Mouse (Mus musculus) limb, embryonic 14.5 days (tissue): ENCODE measurements around the gene Slc8a1. TPM values are rescaled to one million over a fixed set of nuclear protein-coding genes. Genes with fewer than 3 reads are reported as not detected.
A peak's percentile ranks its signal among the peaks of the same experiment; 100 is the strongest.

Experiments
- ATAC-seq: fragments of 200-750 bp; cut with Nextera tagmentation; 2 replicates; pipeline ENCODE4 v1.8.0; 2017; ENCODE audit warnings: low read depth, moderate number of reproducible peaks, moderate TSS enrichment; ENCODE audit not compliant: low FRiP score
- DNase-seq: peaks from one replicate; pipeline ENCODE4 v3.0.0-alpha.2; 2015; ENCODE audit warnings: low spot score
- H3K27ac ChIP-seq: fragments of 300-500 bp; sonication (generic); replicated peaks from 2 replicates; pipeline ENCODE4 v1.5.1; 2014; ENCODE audit warnings: low read depth, mild to moderate bottlenecking, low read length, moderate library complexity, mixed read lengths
- H3K27me3 ChIP-seq: fragments of 300-500 bp; sonication (generic); 2 replicates; pipeline ENCODE4 v1.6.1; 2014; ENCODE audit warnings: low read length, mixed read lengths; ENCODE audit not compliant: control insufficient read depth, insufficient read depth
- H3K36me3 ChIP-seq: fragments of 300-500 bp; sonication (generic); 2 replicates; pipeline ENCODE4 v1.6.1; 2014; ENCODE audit warnings: mild to moderate bottlenecking, low read length, moderate library complexity, mixed read lengths; ENCODE audit not compliant: control insufficient read depth, insufficient read depth
- H3K4me1 ChIP-seq: fragments of 300-500 bp; sonication (generic); 2 replicates; pipeline ENCODE4 v1.6.1; 2014; ENCODE audit warnings: antibody characterized with exemption, low read length, mixed read lengths; ENCODE audit not compliant: control insufficient read depth, insufficient read depth
- H3K4me2 ChIP-seq: fragments of 300-500 bp; sonication (generic); replicated peaks from 2 replicates; pipeline ENCODE4 v1.6.1; 2014; ENCODE audit warnings: low read depth, mild to moderate bottlenecking, low read length, moderate library complexity; ENCODE audit not compliant: severe bottlenecking
- H3K4me3 ChIP-seq: fragments of 300-500 bp; sonication (generic); replicated peaks from 2 replicates; pipeline ENCODE4 v1.5.1; 2014; ENCODE audit warnings: low read length
- H3K9ac ChIP-seq: fragments of 300-500 bp; sonication (generic); 2 replicates; pipeline ENCODE4 v1.6.1; 2014; ENCODE audit warnings: mild to moderate bottlenecking, low read depth, low read length, moderate library complexity; ENCODE audit not compliant: severe bottlenecking
- H3K9me3 ChIP-seq: fragments of 300-500 bp; sonication (generic); 2 replicates; pipeline ENCODE4 v1.6.1; 2016; ENCODE audit warnings: low read length; ENCODE audit not compliant: control insufficient read depth
- POLR2A ChIP-seq: fragments of 200-500 bp; IDR thresholded peaks from 2 replicates; pipeline ENCODE4 v1.8.0; 2012; ENCODE audit warnings: inconsistent platforms, mild to moderate bottlenecking, moderate library complexity, borderline replicate concordance; ENCODE audit not compliant: insufficient read depth, insufficient read length; ENCODE audit errors: extremely low read depth
- WGBS: fragments of 180-500 bp; shearing (Covaris S2); extraction: QIAGEN DNeasy Blood & Tissue Kit; methylation state at CpG from one replicate; pipeline ENCODE4 v1.1.7; 2014; 5-methylcytosine and 5-hydroxymethylcytosine counted together
- polyA plus RNA-seq, 2 experiments: library from polyadenylated mRNA; depleted of rRNA in 1 of 2; stranded (reverse) in 1 of 2; unstranded in 1 of 2; fragments of >200 nt; fragmentation: Nextera tagmentation in 1 of 2; extraction: Ambion mirVana in 1 of 2; gene quantifications; 2 replicates each; pipeline versions ENCODE4 v1.2.1 to v1.2.3; 2012 to 2014

The Slc8a1 gene
- polyA plus RNA-seq, 2 experiments, result 9.1 to 9.8 TPM

DNA sequence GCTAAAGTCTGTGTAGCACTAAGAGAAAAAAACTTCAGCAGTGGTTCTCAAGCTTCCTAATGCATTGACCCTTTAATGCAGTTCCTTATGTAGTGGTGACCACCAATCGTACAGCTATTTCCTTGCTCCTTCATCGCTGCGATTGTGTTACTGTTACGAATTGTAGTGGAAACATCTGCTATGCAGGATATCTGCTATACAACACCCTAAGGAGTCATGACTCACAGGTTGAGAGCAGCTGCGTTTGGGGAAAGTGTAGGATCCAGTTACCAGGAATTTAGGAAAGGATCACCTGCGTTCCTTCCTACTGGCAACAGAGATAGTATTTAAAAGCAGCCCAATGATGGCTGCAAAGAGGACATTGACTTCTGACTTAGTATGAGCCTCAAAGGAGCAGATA is 213.4 kb downstream of the Slc8a1 start:
- WGBS, result 22% methylated on average over 6 of the region's 6 CpGs
- no peak overlapping the region for H3K4me3 ChIP-seq
- DNase-seq (peak; percentile 53), ATAC-seq (peak; percentile 85)
- no peaks in the 10 kb centered on the region for H3K27me3 ChIP-seq
- H3K27ac ChIP-seq, result no peak overlapping the region
- no peaks in the 10 kb centered on the region for H3K36me3 ChIP-seq
- no peak overlapping the region for H3K9ac ChIP-seq
- H3K4me1 ChIP-seq, result peaks cover 30% of the 10 kb centered on the region
- H3K9me3 ChIP-seq, result no peaks in the 10 kb centered on the region
- no peak for TF ChIP-seq POLR2A
- no peak overlapping the region for H3K4me2 ChIP-seq

DNA sequence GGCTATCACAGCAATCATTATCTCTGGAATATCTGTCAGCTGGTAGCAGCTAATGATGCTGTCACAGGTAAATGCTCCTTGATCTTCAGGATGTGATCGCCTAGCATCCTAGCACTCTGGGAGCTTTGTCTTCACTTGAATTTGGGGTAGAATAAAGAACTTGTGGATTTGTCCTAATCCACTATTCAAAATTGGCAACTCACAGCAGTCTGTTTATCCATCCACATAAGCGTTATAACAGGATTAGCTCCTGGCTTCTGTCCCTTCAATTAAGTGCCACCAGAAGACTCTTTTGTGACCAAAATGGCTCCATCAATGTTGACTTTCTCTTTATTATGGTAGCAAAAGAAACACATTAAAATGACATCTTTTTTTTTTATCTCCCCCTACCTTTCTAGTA is 214.2 kb downstream of the Slc8a1 start:
- Histone ChIP-seq H3K4me3 (no peak overlapping the region), H3K9ac (no peak overlapping the region), H3K27me3 (no peaks in the 10 kb centered on the region), H3K4me1 (peaks cover 26% of the 10 kb centered on the region), H3K27ac (no peak overlapping the region), H3K4me2 (no peak overlapping the region), H3K36me3 (no peaks in the 10 kb centered on the region), H3K9me3 (no peaks in the 10 kb centered on the region)
- DNase-seq, result no peak
- no peak for ATAC-seq
- WGBS, result 83% methylated on average over 2 of the region's 2 CpGs
- TF ChIP-seq POLR2A, result no peak

DNA sequence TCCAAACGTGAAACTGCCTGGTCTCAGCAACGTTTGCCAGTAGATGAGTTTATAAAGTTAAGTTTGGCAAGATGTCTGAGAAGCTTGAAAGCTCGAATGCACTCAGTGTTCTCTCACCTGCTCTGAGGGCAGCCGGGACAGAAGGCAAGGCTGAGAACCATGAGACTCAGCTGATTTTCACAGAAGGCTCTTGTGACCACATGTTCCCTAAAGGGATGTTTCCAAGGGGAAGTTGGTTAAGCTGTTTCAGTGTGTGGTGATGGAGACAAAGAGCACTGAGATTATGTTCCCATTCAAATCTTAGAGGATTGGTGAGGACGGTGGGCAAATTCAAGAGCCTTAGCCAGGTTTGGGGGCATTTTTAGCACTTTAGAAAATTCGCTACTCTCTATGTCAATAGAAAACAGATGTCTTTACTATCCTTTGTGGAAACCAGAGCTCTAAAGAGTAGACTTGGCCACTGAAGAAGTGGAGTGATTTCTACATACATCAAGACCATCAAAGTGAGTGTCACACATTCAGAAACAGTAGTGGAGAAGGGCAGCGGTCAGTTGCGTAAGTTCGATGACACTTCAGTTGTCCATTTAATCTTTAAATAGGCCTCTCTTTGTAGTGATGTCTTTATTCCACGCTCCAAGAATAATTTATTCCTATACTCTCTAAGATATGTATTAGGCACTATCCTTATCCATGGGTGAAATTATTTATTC is 219.7 kb downstream of the Slc8a1 start:
- H3K9ac ChIP-seq, result no peak overlapping the region
- peaks cover 13% of the 10 kb centered on the region for H3K4me1 ChIP-seq
- ATAC-seq (no peak), DNase-seq (no peak)
- 80% methylated on average over 10 of the region's 10 CpGs for WGBS
- H3K36me3 ChIP-seq, result no peaks in the 10 kb centered on the region
- no peak for TF ChIP-seq POLR2A
- H3K27ac ChIP-seq, result no peak overlapping the region
- no peaks in the 10 kb centered on the region for H3K27me3 ChIP-seq
- H3K4me3 ChIP-seq, result no peak overlapping the region
- H3K9me3 ChIP-seq, result no peaks in the 10 kb centered on the region
- H3K4me2 ChIP-seq, result no peak overlapping the region

DNA sequence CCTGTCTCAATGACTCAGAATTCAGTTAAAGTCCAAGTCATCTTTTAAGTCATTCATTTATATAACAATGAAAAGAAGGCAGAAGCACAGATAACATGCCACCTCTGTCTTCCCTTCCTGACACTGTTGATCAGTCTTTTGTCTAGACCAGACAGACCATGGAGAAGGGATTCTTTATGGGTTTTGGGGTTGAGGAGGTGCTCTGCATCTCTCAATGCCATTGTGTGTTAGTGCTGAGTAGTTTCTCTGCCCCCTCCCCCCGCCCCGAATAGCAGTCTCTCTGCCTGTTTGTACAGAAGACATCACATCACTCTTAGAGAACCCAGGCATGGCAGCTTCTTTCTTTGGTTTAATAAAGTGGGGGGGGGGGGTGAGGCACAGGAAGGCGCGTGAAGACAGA is 222.0 kb downstream of the Slc8a1 start:
- Histone ChIP-seq H3K4me2 (no peak overlapping the region), H3K27me3 (no peaks in the 10 kb centered on the region), H3K27ac (no peak overlapping the region), H3K36me3 (no peaks in the 10 kb centered on the region), H3K4me3 (no peak overlapping the region), H3K9ac (no peak overlapping the region), H3K9me3 (no peaks in the 10 kb centered on the region), H3K4me1 (peaks cover 14% of the 10 kb centered on the region)
- TF ChIP-seq POLR2A, result no peak
- 83% methylated on average over 4 of the region's 4 CpGs for WGBS
- no peak for ATAC-seq
- no peak for DNase-seq

DNA sequence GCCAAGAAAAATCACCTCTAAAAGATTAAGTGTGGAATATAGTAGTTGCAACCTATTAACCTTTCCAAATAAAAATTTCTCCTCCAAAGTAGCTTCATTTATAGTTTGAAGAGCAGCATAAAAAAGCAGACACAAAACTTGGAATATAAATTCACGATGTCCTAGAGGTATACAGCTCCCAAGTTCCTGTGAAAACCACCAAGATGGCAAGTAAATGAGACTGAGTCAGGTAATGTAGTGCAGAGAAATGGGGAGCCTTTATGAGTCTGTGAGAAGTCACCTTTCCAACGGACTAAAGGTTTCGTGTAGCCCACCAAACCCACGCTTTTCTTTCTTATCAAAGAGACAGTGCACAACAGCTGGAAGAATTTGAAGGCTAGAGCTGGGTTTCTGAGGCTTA is 224.2 kb downstream of the Slc8a1 start:
- DNase-seq, result no peak
- no peaks in the 10 kb centered on the region for H3K9me3 ChIP-seq
- 7% methylated on average over 4 of the region's 4 CpGs for whole genome bisulfite sequencing

More for the DNA sequence above, 224.2 kb downstream of the Slc8a1 start:
- no peak overlapping the region for H3K9ac ChIP-seq
- H3K27me3 ChIP-seq, result no peaks in the 10 kb centered on the region
- H3K27ac ChIP-seq, result no peak overlapping the region
- no peak overlapping the region for H3K4me2 ChIP-seq
- peak; percentile 44; the same call in 1 of the 2 replicates for ATAC-seq
- no peak overlapping the region for H3K4me3 ChIP-seq
- no peak for TF ChIP-seq POLR2A
- no peaks in the 10 kb centered on the region for H3K36me3 ChIP-seq
- H3K4me1 ChIP-seq, result peaks cover 12% of the 10 kb centered on the region
